In genomic region chr16:8862336-8862987, GRCm38 (mm10) we compare ENCODE assay signal across 10 mouse cellular contexts. TPM values are rescaled to one million over a fixed set of nuclear protein-coding genes. Genes with fewer than 3 reads are reported as not detected.
DNase-seq lines count a peak whose midpoint lies in the region; ATAC-seq and TF ChIP-seq lines count a peak whose summit lies in the region.
"Had no signal": no experiment of that assay in that cellular context is flagged by ENCODE, and none has a peak within 500 bp of the region (broad histone marks: within the 10 kb centered on the region; RNA-seq: fewer than 3 reads in every experiment).

No protein-coding gene starts in this region.

- H3K27me3 ChIP-seq in midbrain, embryonic 11.5 days (ENCODE audit: control insufficient read depth, insufficient read depth, low read length): no peaks in the 10 kb centered on the region

- no peaks in the 10 kb centered on the region for H3K9me3 ChIP-seq in midbrain, embryonic 11.5 days (ENCODE audit: control insufficient read depth, low read length)

- ATAC-seq in inflammation-experienced regulatory T-cells, adult 6 months: peak; percentile 25
- ATAC-seq in midbrain, embryonic 11.5 days (ENCODE audit: low FRiP score): no peak

- H3K36me3 ChIP-seq in midbrain, embryonic 11.5 days (ENCODE audit: control insufficient read depth, insufficient read depth, low read length): no peaks in the 10 kb centered on the region

- no peak overlapping the region for H3K4me2 ChIP-seq in midbrain, embryonic 11.5 days

- TF ChIP-seq POLR2A in bone marrow macrophage, adult 2 months (IDR thresholded peaks at IDR 0.05; ENCODE audit: borderline replicate concordance, low read depth, low read length): no peak

- H3K9ac ChIP-seq in midbrain, embryonic 11.5 days (ENCODE audit: low read length): no peak overlapping the region

- no peak for TF ChIP-seq CTCF in bone marrow macrophage, adult 2 months (IDR thresholded peaks at IDR 0.05; ENCODE audit: low read depth, low read length)

- peaks cover 33% of the 10 kb centered on the region for H3K4me1 ChIP-seq in bone marrow macrophage, adult 2 months (ENCODE audit: control insufficient read depth, insufficient read depth, low read length)
- no peaks in the 10 kb centered on the region for H3K4me1 ChIP-seq in midbrain, embryonic 11.5 days (ENCODE audit: control insufficient read depth, insufficient read depth, low read length)

- no peak overlapping the region for H3K4me3 ChIP-seq in bone marrow macrophage, adult 2 months (ENCODE audit: insufficient read depth, low read length)
- no peak overlapping the region for H3K4me3 ChIP-seq in midbrain, embryonic 11.5 days (ENCODE audit: low read depth, low read length)
- H3K4me3 ChIP-seq: erythroblast, embryonic 14.5 days had no signal

- peak; percentile 83 for DNase-seq in 3134 (ENCODE audit: extremely low read depth, insufficient read length, low spot score)
- DNase-seq in 416B (ENCODE audit: low read depth): peak; percentile 89
- no peak for DNase-seq in spleen, postnatal 4 days (ENCODE audit: low spot score in 2 of 2)
- DNase-seq in natural killer cell, adult 2 months (ENCODE audit: low spot score in 2 of 2): no peak
- DNase-seq in midbrain, embryonic 11.5 days (ENCODE audit: low spot score, missing footprints): no peak
- DNase-seq: layer of hippocampus, postnatal 36 days; thymus, adult 18-20 months had no signal

- 91% methylated on average over 5 of the region's 5 CpGs for WGBS in midbrain, embryonic 11.5 days

- peak overlapping the region; percentile 49 for H3K27ac ChIP-seq in bone marrow macrophage, adult 2 months (ENCODE audit: insufficient read depth, low read depth, low read length)
- H3K27ac ChIP-seq in midbrain, embryonic 11.5 days (ENCODE audit: low read depth, low read length): no peak overlapping the region

RNA-seq across cellular contexts. Expression of gene 1810013L24Rik, which starts 32.6 kb away (rescaled TPM):
- polyA plus RNA-seq in bone marrow macrophage, adult 2 months (2012; ENCODE audit: insufficient read depth, insufficient read length, missing spikeins): 49.7 and 54.4 TPM in 2 replicates
- polyA plus RNA-seq in inflammation-experienced regulatory T-cells, adult 6 months (2017; shearing (Covaris generic)): 10 to 100 TPM; 17.9 to 21.0 (median 20.3) TPM
- polyA plus RNA-seq in midbrain, embryonic 11.5 days (2014; fragmentation: Nextera tagmentation; extraction: Ambion mirVana): 21.6 and 23.7 TPM in 2 replicates

Comparison
In these comparisons a context has a peak if more than half of its experiments do, and no peak if none do; other contexts are left out.
1. DNase-seq: peak in 3134 (single experiment) and 416B (single experiment); none in spleen, postnatal 4 days (0 of 2), natural killer cell, adult 2 months (0 of 2) and midbrain, embryonic 11.5 days (single experiment).